Mouse (Mus musculus): ENCODE measurements around the gene Olfr1502. TPM values are rescaled to one million over a fixed set of nuclear protein-coding genes. Genes with fewer than 3 reads are reported as not detected.
"Not testable (repeated sequence)": the region's sequence is repeated elsewhere in the genome, so short reads cannot be mapped to it uniquely, and the experiment has no call there.

Olfr1502 gene
- polyA plus RNA-seq (2015; fragmentation: Nextera tagmentation; extraction: Ambion mirVana) = not detected in 2 replicates

GRCm38 (mm10) chr19:13861495-13861894 lies at the start of gene Olfr1502:
Gene Olfr1502 (plus strand): TSS chr19:13861795.
- ATAC-seq (ENCODE audit: low read depth) = no peak
- no peaks in the 10 kb centered on the region for H3K9me3 ChIP-seq (replicated peaks; ENCODE audit: control insufficient read depth, low read length)
- H3K27me3 ChIP-seq (ENCODE audit: control insufficient read depth, insufficient read depth, low read depth, low read length) = no peaks in the 10 kb centered on the region
- no peak within 1 kb of the TSS for H3K9ac ChIP-seq (ENCODE audit: low read depth, low read length)
- H3K4me2 ChIP-seq (ENCODE audit: low read depth, low read length) = no peak within 1 kb of the TSS
- no peak within 1 kb of the TSS for H3K4me3 ChIP-seq (ENCODE audit: low read depth, low read length)
- no peak within 1 kb of the TSS for H3K27ac ChIP-seq (ENCODE audit: low read length)
- WGBS (ENCODE audit: insufficient replicate concordance) = 48% methylated on average over 1 of the region's 1 CpGs
- no peaks in the 10 kb centered on the region for H3K36me3 ChIP-seq (ENCODE audit: control insufficient read depth, insufficient read depth)
- H3K4me1 ChIP-seq (ENCODE audit: control insufficient read depth, low read depth, low read length) = no peaks in the 10 kb centered on the region

GRCm38 (mm10) chr19:13812823-13813222 lies 48.8 kb upstream of the Olfr1502 start:
- no peak overlapping the region for H3K4me2 ChIP-seq (ENCODE audit: low read depth, low read length)
- H3K4me3 ChIP-seq (ENCODE audit: low read depth, low read length) = no peak overlapping the region
- H3K36me3 ChIP-seq (ENCODE audit: control insufficient read depth, insufficient read depth) = no peaks in the 10 kb centered on the region
- no peak overlapping the region for H3K27ac ChIP-seq (ENCODE audit: low read length)
- H3K9me3 ChIP-seq (replicated peaks; ENCODE audit: control insufficient read depth, low read length) = no peaks in the 10 kb centered on the region
- no peak for ATAC-seq (ENCODE audit: low read depth)
- no peaks in the 10 kb centered on the region for H3K27me3 ChIP-seq (ENCODE audit: control insufficient read depth, insufficient read depth, low read depth, low read length)
- WGBS (ENCODE audit: insufficient replicate concordance) = 39% methylated on average over 2 of the region's 2 CpGs
- no peak overlapping the region for H3K9ac ChIP-seq (ENCODE audit: low read depth, low read length)
- H3K4me1 ChIP-seq (ENCODE audit: control insufficient read depth, low read depth, low read length) = no peaks in the 10 kb centered on the region

- Histone ChIP-seq H3K4me3 (ENCODE audit: low read depth, low read length) (no peak overlapping the region), H3K4me2 (ENCODE audit: low read depth, low read length) (no peak overlapping the region), H3K9ac (ENCODE audit: low read depth, low read length) (no peak overlapping the region), H3K27ac (ENCODE audit: low read length) (no peak overlapping the region), H3K27me3 (ENCODE audit: control insufficient read depth, insufficient read depth, low read depth, low read length) (no peaks in the 10 kb centered on the region), H3K4me1 (ENCODE audit: control insufficient read depth, low read depth, low read length) (no peaks in the 10 kb centered on the region), H3K36me3 (ENCODE audit: control insufficient read depth, insufficient read depth) (no peaks in the 10 kb centered on the region), H3K9me3 (replicated peaks; ENCODE audit: control insufficient read depth, low read length) (no peaks in the 10 kb centered on the region)
- WGBS (ENCODE audit: insufficient replicate concordance) = 18% methylated on average over 5 of the region's 5 CpGs
- no peak for ATAC-seq (ENCODE audit: low read depth)
Measured at GRCm38 (mm10) chr19:13818827-13819226, 42.8 kb upstream of the Olfr1502 start.

GRCm38 (mm10) chr19:13819347-13819746 lies 42.2 kb upstream of the Olfr1502 start, which contains the start of gene Olfr1499:
Gene Olfr1499 (minus strand): TSS chr19:13819447.
- no peak within 1 kb of the TSS for H3K27ac ChIP-seq (ENCODE audit: low read length)

GRCm38 (mm10) chr19:13820847-13821246 lies 40.7 kb upstream of the Olfr1502 start:
- H3K9ac ChIP-seq (ENCODE audit: low read depth, low read length) = no peak overlapping the region
- no peak overlapping the region for H3K4me3 ChIP-seq (ENCODE audit: low read depth, low read length)
- no peaks in the 10 kb centered on the region for H3K9me3 ChIP-seq (replicated peaks; ENCODE audit: control insufficient read depth, low read length)
- no peaks in the 10 kb centered on the region for H3K36me3 ChIP-seq (ENCODE audit: control insufficient read depth, insufficient read depth)
- H3K27me3 ChIP-seq (ENCODE audit: control insufficient read depth, insufficient read depth, low read depth, low read length) = no peaks in the 10 kb centered on the region
- no peaks in the 10 kb centered on the region for H3K4me1 ChIP-seq (ENCODE audit: control insufficient read depth, low read depth, low read length)
- ATAC-seq (ENCODE audit: low read depth) = no peak
- 21% methylated on average over 5 of the region's 5 CpGs for WGBS (ENCODE audit: insufficient replicate concordance)
- H3K27ac ChIP-seq (ENCODE audit: low read length) = no peak overlapping the region
- no peak overlapping the region for H3K4me2 ChIP-seq (ENCODE audit: low read depth, low read length)

More at GRCm38 (mm10) chr19:13819347-13819746, 42.2 kb upstream of the Olfr1502 start, which contains the start of gene Olfr1499:
- H3K9me3 ChIP-seq (replicated peaks; ENCODE audit: control insufficient read depth, low read length) = no peaks in the 10 kb centered on the region
- no peak within 1 kb of the TSS for H3K9ac ChIP-seq (ENCODE audit: low read depth, low read length)
- ATAC-seq (ENCODE audit: low read depth) = no peak
- H3K27me3 ChIP-seq (ENCODE audit: control insufficient read depth, insufficient read depth, low read depth, low read length) = no peaks in the 10 kb centered on the region
- no peak within 1 kb of the TSS for H3K4me3 ChIP-seq (ENCODE audit: low read depth, low read length)
- H3K4me2 ChIP-seq (ENCODE audit: low read depth, low read length) = no peak within 1 kb of the TSS
- H3K36me3 ChIP-seq (ENCODE audit: control insufficient read depth, insufficient read depth) = no peaks in the 10 kb centered on the region
- H3K4me1 ChIP-seq (ENCODE audit: control insufficient read depth, low read depth, low read length) = no peaks in the 10 kb centered on the region

GRCm38 (mm10) chr19:13828447-13828846 lies 33.1 kb upstream of the Olfr1502 start:
- H3K27ac ChIP-seq (ENCODE audit: low read length) = no peak overlapping the region
- no peak for ATAC-seq (ENCODE audit: low read depth)
- H3K4me3 ChIP-seq (ENCODE audit: low read depth, low read length) = no peak overlapping the region
- no peaks in the 10 kb centered on the region for H3K4me1 ChIP-seq (ENCODE audit: control insufficient read depth, low read depth, low read length)
- H3K9me3 ChIP-seq (replicated peaks; ENCODE audit: control insufficient read depth, low read length) = no peaks in the 10 kb centered on the region
- no peak overlapping the region for H3K9ac ChIP-seq (ENCODE audit: low read depth, low read length)
- 45% methylated on average over 3 of the region's 3 CpGs for WGBS (ENCODE audit: insufficient replicate concordance)
- H3K4me2 ChIP-seq (ENCODE audit: low read depth, low read length) = no peak overlapping the region
- no peaks in the 10 kb centered on the region for H3K27me3 ChIP-seq (ENCODE audit: control insufficient read depth, insufficient read depth, low read depth, low read length)
- H3K36me3 ChIP-seq (ENCODE audit: control insufficient read depth, insufficient read depth) = no peaks in the 10 kb centered on the region

- Histone ChIP-seq H3K4me2 (ENCODE audit: low read depth, low read length) (no peak within 1 kb of the TSS), H3K9me3 (replicated peaks; ENCODE audit: control insufficient read depth, low read length) (no peaks in the 10 kb centered on the region), H3K36me3 (ENCODE audit: control insufficient read depth, insufficient read depth) (no peaks in the 10 kb centered on the region), H3K27ac (ENCODE audit: low read length) (no peak within 1 kb of the TSS), H3K9ac (ENCODE audit: low read depth, low read length) (no peak within 1 kb of the TSS), H3K4me1 (ENCODE audit: control insufficient read depth, low read depth, low read length) (no peaks in the 10 kb centered on the region), H3K4me3 (ENCODE audit: low read depth, low read length) (no peak within 1 kb of the TSS), H3K27me3 (ENCODE audit: control insufficient read depth, insufficient read depth, low read depth, low read length) (no peaks in the 10 kb centered on the region)
- ATAC-seq (ENCODE audit: low read depth) = no peak
Measured at GRCm38 (mm10) chr19:13830388-13830787, 31.2 kb upstream of the Olfr1502 start, which contains the start of gene Olfr1500. Gene Olfr1500 (minus strand): TSS chr19:13830488.

- H3K4me2 ChIP-seq (ENCODE audit: low read depth, low read length) = not testable (repeated sequence)
Measured at GRCm38 (mm10) chr19:13850592-13850991, 11.0 kb upstream of the Olfr1502 start, which contains the start of gene Olfr1501. Gene Olfr1501 (minus strand): TSS chr19:13850692.

GRCm38 (mm10) chr19:13897828-13898227 lies 36.2 kb downstream of the Olfr1502 start, which contains the start of gene Olfr1504:
Gene Olfr1504 (minus strand): TSS chr19:13897928.
- no peak within 1 kb of the TSS for H3K4me3 ChIP-seq (ENCODE audit: low read depth, low read length)
- no peak within 1 kb of the TSS for H3K27ac ChIP-seq (ENCODE audit: low read length)
- no peak within 1 kb of the TSS for H3K9ac ChIP-seq (ENCODE audit: low read depth, low read length)
- 38% methylated on average over 1 of the region's 1 CpGs for WGBS (ENCODE audit: insufficient replicate concordance)
- H3K27me3 ChIP-seq (ENCODE audit: control insufficient read depth, insufficient read depth, low read depth, low read length) = no peaks in the 10 kb centered on the region
- H3K4me1 ChIP-seq (ENCODE audit: control insufficient read depth, low read depth, low read length) = no peaks in the 10 kb centered on the region
- no peak within 1 kb of the TSS for H3K4me2 ChIP-seq (ENCODE audit: low read depth, low read length)
- H3K36me3 ChIP-seq (ENCODE audit: control insufficient read depth, insufficient read depth) = no peaks in the 10 kb centered on the region
- H3K9me3 ChIP-seq (replicated peaks; ENCODE audit: control insufficient read depth, low read length) = no peaks in the 10 kb centered on the region
- ATAC-seq (ENCODE audit: low read depth) = no peak

More at GRCm38 (mm10) chr19:13850592-13850991, 11.0 kb upstream of the Olfr1502 start, which contains the start of gene Olfr1501:
- not testable (repeated sequence) for H3K9me3 ChIP-seq (replicated peaks; ENCODE audit: control insufficient read depth, low read length); H3K36me3 ChIP-seq (ENCODE audit: control insufficient read depth, insufficient read depth); H3K9ac ChIP-seq (ENCODE audit: low read depth, low read length); H3K27ac ChIP-seq (ENCODE audit: low read length); H3K4me1 ChIP-seq (ENCODE audit: control insufficient read depth, low read depth, low read length); ATAC-seq (ENCODE audit: low read depth); H3K4me3 ChIP-seq (ENCODE audit: low read depth, low read length); H3K27me3 ChIP-seq (ENCODE audit: control insufficient read depth, insufficient read depth, low read depth, low read length)
